In genomic region chr12:86885746-86886145, GRCm38 (mm10) we compare ENCODE assay signal across 8 mouse cellular contexts. TPM values are rescaled to one million over a fixed set of nuclear protein-coding genes. Genes with fewer than 3 reads are reported as not detected.
DNase-seq lines count a peak whose midpoint lies in the region; ATAC-seq lines count a peak whose summit lies in the region.

No protein-coding gene starts in this region.

- no peak overlapping the region for H3K4me3 ChIP-seq in heart, embryonic 15.5 days
- H3K4me3 ChIP-seq in hindbrain, embryonic 13.5 days = no peak overlapping the region
- H3K4me3 ChIP-seq in midbrain, embryonic 12.5 days = peak overlapping the region; percentile 94

- H3K4me2 ChIP-seq in heart, embryonic 15.5 days = peak overlapping the region; percentile 87
- peak overlapping the region; percentile 94 for H3K4me2 ChIP-seq in hindbrain, embryonic 13.5 days
- peak overlapping the region; percentile 97 for H3K4me2 ChIP-seq in midbrain, embryonic 12.5 days (replicated peaks)

- WGBS in heart, embryonic 15.5 days = 31% methylated on average over 5 of the region's 5 CpGs
- WGBS in hindbrain, embryonic 13.5 days = 17% methylated on average over 5 of the region's 5 CpGs
- WGBS in midbrain, embryonic 12.5 days = 9% methylated on average over 5 of the region's 5 CpGs

- peak overlapping the region; percentile 100 for H3K27ac ChIP-seq in heart, embryonic 15.5 days
- peak overlapping the region; percentile 100; the same call in 1 of the 2 replicates for H3K27ac ChIP-seq in hindbrain, embryonic 13.5 days
- peak overlapping the region; percentile 99 for H3K27ac ChIP-seq in midbrain, embryonic 12.5 days (replicated peaks)

- H3K4me1 ChIP-seq in heart, embryonic 15.5 days (replicated peaks) = peaks cover 56% of the 10 kb centered on the region
- peaks cover 61% of the 10 kb centered on the region for H3K4me1 ChIP-seq in hindbrain, embryonic 13.5 days (replicated peaks)
- peaks cover 64% of the 10 kb centered on the region for H3K4me1 ChIP-seq in midbrain, embryonic 12.5 days

- H3K36me3 ChIP-seq in heart, embryonic 15.5 days = no peaks in the 10 kb centered on the region
- peaks cover 5% of the 10 kb centered on the region for H3K36me3 ChIP-seq in hindbrain, embryonic 13.5 days
- H3K36me3 ChIP-seq in midbrain, embryonic 12.5 days = 0 out of 2 replicates have a peak, but pooled peaks cover 7% of the 10 kb centered on the region

- ATAC-seq in heart, embryonic 15.5 days (replicated peaks; ENCODE audit: insufficient number of reproducible peaks, insufficient read depth, low FRiP score, low read depth) = no peak
- no peak for ATAC-seq in hindbrain, embryonic 13.5 days (ENCODE audit: low FRiP score)
- ATAC-seq in midbrain, embryonic 12.5 days (ENCODE audit: low FRiP score, low read depth) = no peak
- ATAC-seq in cerebellum, adult (ENCODE audit: insufficient number of reproducible peaks, low FRiP score, low TSS enrichment) = no peak

- no peaks in the 10 kb centered on the region for H3K9me3 ChIP-seq in heart, embryonic 15.5 days (replicated peaks)
- no peaks in the 10 kb centered on the region for H3K9me3 ChIP-seq in hindbrain, embryonic 13.5 days
- H3K9me3 ChIP-seq in midbrain, embryonic 12.5 days = no peaks in the 10 kb centered on the region

- no peaks in the 10 kb centered on the region for H3K27me3 ChIP-seq in heart, embryonic 15.5 days
- no peaks in the 10 kb centered on the region for H3K27me3 ChIP-seq in hindbrain, embryonic 13.5 days
- 0 out of 2 replicates have a peak, but pooled peaks cover 11% of the 10 kb centered on the region for H3K27me3 ChIP-seq in midbrain, embryonic 12.5 days

- no peak for DNase-seq in heart, adult 11 months
- peak; percentile 82 for DNase-seq in R1 (ENCODE audit: low read depth, low spot score)
- DNase-seq in urinary bladder, postnatal 10 days (ENCODE audit: low spot score) = no peak
- DNase-seq in gastrocnemius, adult 18-20 months (ENCODE audit: low spot score) = no peak

- H3K9ac ChIP-seq in heart, embryonic 15.5 days = peak overlapping the region; percentile 49; the same call in 1 of the 2 replicates
- H3K9ac ChIP-seq in hindbrain, embryonic 13.5 days = no peak overlapping the region; the same call in 1 of the 2 replicates
- peak overlapping the region; percentile 15; the same call in 1 of the 2 replicates for H3K9ac ChIP-seq in midbrain, embryonic 12.5 days (replicated peaks)

RNA-seq across cellular contexts. Expression of gene Irf2bpl, which starts 1.1 kb away (rescaled TPM):
- polyA plus RNA-seq in heart, embryonic 15.5 days (2015; fragmentation: Nextera tagmentation; extraction: Ambion mirVana) = 40.1 and 41.7 TPM in 2 replicates
- polyA plus RNA-seq in hindbrain, embryonic 13.5 days (2015; fragmentation: Nextera tagmentation; extraction: Ambion mirVana) = 66.4 and 70.0 TPM in 2 replicates
- 74.0 and 76.0 TPM in 2 replicates for polyA plus RNA-seq in midbrain, embryonic 12.5 days (2016; fragmentation: Nextera tagmentation; extraction: Ambion mirVana)
- total RNA-seq in gastrocnemius, adult 18-20 months (2021) = 10 to 100 TPM; 20.3 to 24.8 TPM
